Mouse (Mus musculus) heart, postnatal 0 days (tissue): ENCODE measurements at regions not wholly inside any gene's neighbourhood (a gene's known extent, or its start where the extent isn't known, plus 50 kb on each side); places are given as distances from the start of the nearest gene placed in this dataset.
A peak's percentile ranks its signal among the peaks of the same experiment; 100 is the strongest.

Source experiments
- ATAC-seq: fragments of 200-750 bp; cut with Nextera tagmentation; 2 replicates; pipeline ENCODE4 v1.8.0; 2017; ENCODE audit warnings: low read depth, moderate number of reproducible peaks, moderate library complexity; ENCODE audit not compliant: insufficient read depth
- DNase-seq: peaks from one replicate; pipeline ENCODE4 v3.0.0-alpha.2; 2016; ENCODE audit warnings: low spot score
- H3K27ac ChIP-seq: fragments of 300-500 bp; sonication (generic); 2 replicates; pipeline ENCODE4 v1.5.1; 2014; ENCODE audit warnings: low read depth, mild to moderate bottlenecking
- H3K27me3 ChIP-seq: fragments of 300-500 bp; sonication (generic); 2 replicates; pipeline ENCODE4 v1.6.1; 2014; ENCODE audit warnings: low read length, mixed read lengths; ENCODE audit not compliant: control insufficient read depth, insufficient read depth
- H3K36me3 ChIP-seq: fragments of 300-500 bp; sonication (generic); replicated peaks from 2 replicates; pipeline ENCODE4 v1.6.1; 2014; ENCODE audit warnings: low read length, mixed read lengths; ENCODE audit not compliant: control insufficient read depth, insufficient read depth
- H3K4me1 ChIP-seq: fragments of 300-500 bp; sonication (generic); 2 replicates; pipeline ENCODE4 v1.6.1; 2014; ENCODE audit warnings: antibody characterized with exemption; ENCODE audit not compliant: control insufficient read depth, insufficient read depth
- H3K4me2 ChIP-seq: fragments of 300-500 bp; sonication (generic); 2 replicates; pipeline ENCODE4 v1.6.1; 2014; ENCODE audit warnings: low read depth, mild to moderate bottlenecking, low read length, moderate library complexity
- H3K4me3 ChIP-seq: fragments of 300-500 bp; sonication (generic); 2 replicates; pipeline ENCODE4 v1.5.1; 2014; ENCODE audit warnings: low read depth, low read length
- H3K9ac ChIP-seq: fragments of 300-500 bp; sonication (generic); replicated peaks from 2 replicates; pipeline ENCODE4 v1.6.1; 2014; ENCODE audit warnings: low read depth, low read length, mixed read lengths
- H3K9me3 ChIP-seq: fragments of 300-500 bp; sonication (generic); replicated peaks from 2 replicates; pipeline ENCODE4 v1.6.1; 2016; ENCODE audit warnings: low read length; ENCODE audit not compliant: control insufficient read depth
- CTCF ChIP-seq: IDR thresholded peaks from 2 replicates; pipeline ENCODE4 v1.5.1; 2016; ENCODE audit warnings: antibody characterized with exemption, control low read depth, low read depth
- EP300 ChIP-seq: IDR thresholded peaks from 2 replicates; pipeline ENCODE4 v1.6.1; 2016; ENCODE audit warnings: antibody characterized with exemption, low read depth
- WGBS: fragments of 180-500 bp; shearing (Covaris S2); extraction: QIAGEN DNeasy Blood & Tissue Kit; methylation state at CpG from one replicate; pipeline ENCODE4 v1.1.7; 2014; 5-methylcytosine and 5-hydroxymethylcytosine counted together

DNA sequence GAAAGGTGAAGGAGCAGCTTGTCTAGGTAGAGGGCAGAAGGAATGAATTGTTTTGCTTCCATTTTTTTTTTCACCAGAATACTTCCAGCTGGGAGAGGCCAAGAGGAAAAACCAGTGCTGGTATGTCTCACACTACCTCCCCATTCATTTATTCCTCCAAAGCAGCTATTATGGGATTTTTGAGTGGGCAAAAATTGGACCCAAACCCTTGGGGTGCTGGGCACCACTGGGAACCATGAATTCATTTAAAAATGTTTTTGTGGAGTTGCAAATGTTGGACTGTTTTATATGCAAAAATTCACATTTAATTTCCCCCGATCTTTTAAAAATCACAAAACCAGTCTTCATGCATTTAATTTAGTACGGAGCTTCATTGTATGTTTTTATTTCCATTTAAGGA is 287.1 kb upstream of the Mki67 start:
- TF ChIP-seq EP300 (no peak), CTCF (no peak)
- Histone ChIP-seq H3K9ac (no peak overlapping the region), H3K4me3 (no peak overlapping the region), H3K4me1 (no peaks in the 10 kb centered on the region), H3K36me3 (no peaks in the 10 kb centered on the region), H3K9me3 (no peaks in the 10 kb centered on the region), H3K27me3 (0 out of 2 replicates have a peak, but pooled peaks cover 4% of the 10 kb centered on the region), H3K4me2 (no peak overlapping the region), H3K27ac (no peak overlapping the region)
- 92% methylated on average over 2 of the region's 2 CpGs for WGBS
- ATAC-seq (no peak), DNase-seq (no peak)

- WGBS: 33% methylated on average over 23 of the region's 23 CpGs
- no peak for ATAC-seq
Measured at GRCm38 (mm10) chr7:136007796-136008455, 291.8 kb upstream of the Mki67 start.

GRCm38 (mm10) chr7:136008486-136008885 is 292.3 kb upstream of the Mki67 start:
- H3K27ac ChIP-seq: no peak overlapping the region
- H3K9ac ChIP-seq: no peak overlapping the region

More at GRCm38 (mm10) chr7:136007796-136008455, 291.8 kb upstream of the Mki67 start:
- Histone ChIP-seq H3K27me3 (peaks cover 6% of the 10 kb centered on the region; the same call in 1 of the 2 replicates), H3K9me3 (no peaks in the 10 kb centered on the region), H3K4me2 (peak overlapping the region; percentile 34), H3K4me3 (peak overlapping the region; percentile 10; the same call in 1 of the 2 replicates), H3K9ac (no peak overlapping the region), H3K36me3 (no peaks in the 10 kb centered on the region), H3K27ac (no peak overlapping the region), H3K4me1 (no peaks in the 10 kb centered on the region)
- no peak for DNase-seq
- TF ChIP-seq EP300 (no peak), CTCF (no peak)

GRCm38 (mm10) chr7:136010013-136010412 is 293.9 kb upstream of the Mki67 start:
- Histone ChIP-seq H3K9me3 (no peaks in the 10 kb centered on the region), H3K4me2 (no peak overlapping the region), H3K4me3 (no peak overlapping the region), H3K9ac (no peak overlapping the region), H3K36me3 (no peaks in the 10 kb centered on the region), H3K27me3 (peaks cover 6% of the 10 kb centered on the region; the same call in 1 of the 2 replicates), H3K27ac (no peak overlapping the region), H3K4me1 (0 out of 2 replicates have a peak, but pooled peaks cover 2% of the 10 kb centered on the region)
- TF ChIP-seq CTCF (peak; percentile 66), EP300 (no peak)
- 63% methylated on average over 7 of the region's 7 CpGs for WGBS
- DNase-seq: no peak
- no peak for ATAC-seq

More at GRCm38 (mm10) chr7:136008486-136008885, 292.3 kb upstream of the Mki67 start:
- TF ChIP-seq CTCF (no peak), EP300 (no peak)
- peaks cover 6% of the 10 kb centered on the region; the same call in 1 of the 2 replicates for H3K27me3 ChIP-seq
- H3K36me3 ChIP-seq: no peaks in the 10 kb centered on the region
- DNase-seq (no peak), ATAC-seq (no peak)
- H3K4me3 ChIP-seq: peak overlapping the region; percentile 10; the same call in 1 of the 2 replicates
- H3K9me3 ChIP-seq: no peaks in the 10 kb centered on the region
- WGBS: 39% methylated on average over 6 of the region's 6 CpGs
- peak overlapping the region; percentile 34 for H3K4me2 ChIP-seq
- no peaks in the 10 kb centered on the region for H3K4me1 ChIP-seq

GRCm38 (mm10) chr7:136014706-136015105 is 298.5 kb upstream of the Mki67 start:
- ATAC-seq (no peak), DNase-seq (no peak)
- Histone ChIP-seq H3K4me3 (no peak overlapping the region), H3K36me3 (no peaks in the 10 kb centered on the region), H3K4me1 (peaks cover 24% of the 10 kb centered on the region), H3K27ac (no peak overlapping the region), H3K9ac (no peak overlapping the region), H3K4me2 (no peak overlapping the region), H3K9me3 (no peaks in the 10 kb centered on the region), H3K27me3 (no peaks in the 10 kb centered on the region)
- no peak for TF ChIP-seq CTCF
- TF ChIP-seq EP300: no peak
- WGBS: 57% methylated on average over 4 of the region's 4 CpGs
